Mouse (Mus musculus) embryonic fibroblast, embryonic 13.5 days (primary cell): ENCODE measurements around the gene Acvrl1. TPM values are rescaled to one million over a fixed set of nuclear protein-coding genes. Genes with fewer than 3 reads are reported as not detected.

ENCODE experiments used
- H3K27ac ChIP-seq: 2 replicates; pipeline ENCODE4 v1.5.1; 2012; ENCODE audit warnings: low read length, control low read depth, inconsistent platforms; ENCODE audit not compliant: insufficient read depth
- H3K4me1 ChIP-seq: 2 replicates; pipeline ENCODE4 v1.6.1; 2011; ENCODE audit warnings: low read length; ENCODE audit not compliant: control insufficient read depth, insufficient read depth
- H3K4me3 ChIP-seq: 2 replicates; pipeline ENCODE4 v1.5.1; 2011; ENCODE audit warnings: mild to moderate bottlenecking, control low read depth, low read length; ENCODE audit not compliant: insufficient read depth
- CTCF ChIP-seq: IDR thresholded peaks from 2 replicates; pipeline ENCODE4 v1.5.1; 2011; ENCODE audit warnings: mild to moderate bottlenecking, control low read depth, low read length, moderate library complexity, borderline replicate concordance; ENCODE audit not compliant: insufficient read depth
- POLR2A ChIP-seq: IDR thresholded peaks from 2 replicates; pipeline ENCODE4 v1.6.1; 2011; ENCODE audit warnings: low read depth, mild to moderate bottlenecking, control low read depth, low read length, moderate library complexity
- polyA plus RNA-seq: library from polyadenylated mRNA; stranded (reverse); fragments of >200 nt; gene quantifications from 2 replicates; pipeline ENCODE4 v1.2.4, GENCODE M21; 2011; ENCODE audit warnings: low read depth; ENCODE audit not compliant: missing spikeins, insufficient read length

The Acvrl1 gene
- polyA plus RNA-seq, 1 experiment, result 11.7 TPM

DNA sequence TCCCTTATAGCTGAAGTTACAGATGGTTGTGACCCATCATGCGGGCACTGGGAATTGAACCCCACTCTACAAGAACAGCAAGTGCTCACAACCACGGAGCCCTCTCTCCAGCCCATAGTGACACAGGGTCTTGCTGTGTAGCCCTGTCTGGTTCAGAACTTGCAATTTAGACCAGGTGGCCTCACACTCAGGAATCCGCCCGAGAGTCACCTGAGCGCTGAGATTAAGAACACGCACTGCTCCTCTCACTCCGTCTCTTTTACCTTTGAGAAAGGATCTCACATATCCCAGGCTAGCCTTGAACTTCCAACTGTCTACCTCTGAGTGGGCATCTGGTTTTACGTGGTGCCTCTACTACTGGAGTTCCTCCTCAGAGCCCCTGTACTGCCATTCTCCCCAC is 56.0 kb downstream of the Acvrl1 start:
- Histone ChIP-seq H3K4me3 (no peak overlapping the region), H3K4me1 (peaks cover 14% of the 10 kb centered on the region; the same call in 1 of the 2 replicates), H3K27ac (no peak overlapping the region)
- TF ChIP-seq CTCF (no peak), POLR2A (no peak)

DNA sequence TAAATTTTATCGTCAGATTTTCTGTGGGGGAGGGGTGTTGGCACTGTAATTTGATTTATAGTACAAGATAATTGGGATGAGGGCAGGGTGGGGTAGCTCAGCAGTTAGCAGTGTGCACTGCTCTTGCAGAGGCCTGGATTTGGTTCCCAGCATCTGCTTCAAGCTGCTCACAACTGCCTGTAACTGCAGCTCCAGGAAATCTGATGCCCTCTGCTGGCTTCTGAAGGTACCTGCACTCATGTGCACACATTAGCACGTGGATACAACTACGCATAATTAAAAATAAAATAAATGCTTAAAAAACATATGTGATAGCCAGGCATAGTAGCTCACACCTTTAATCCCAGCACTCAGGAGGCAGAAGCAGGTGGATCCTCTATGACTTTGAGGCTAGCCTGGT is 57.2 kb downstream of the Acvrl1 start:
- no peak for TF ChIP-seq POLR2A
- TF ChIP-seq CTCF, result no peak

DNA sequence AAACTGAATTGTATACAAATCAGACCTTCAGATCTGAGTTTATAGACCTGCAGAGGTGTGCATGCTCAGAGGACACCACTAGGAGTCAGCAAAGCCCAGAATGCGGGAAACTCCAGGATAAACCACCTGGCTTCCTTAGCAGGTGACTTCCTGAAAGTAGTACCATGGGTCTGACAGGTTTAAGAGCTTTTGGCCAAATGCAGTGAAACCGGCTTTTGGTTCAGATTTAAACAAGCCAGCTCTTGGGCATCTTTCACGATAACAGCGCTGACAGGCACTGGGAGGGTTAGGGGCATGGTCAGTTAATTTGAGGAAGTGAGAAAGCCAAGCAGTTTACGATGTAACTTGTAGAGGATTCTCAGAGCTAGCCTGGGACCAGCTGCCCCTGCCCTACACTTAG is 59.6 kb downstream of the Acvrl1 start:
- peaks cover 12% of the 10 kb centered on the region for H3K4me1 ChIP-seq
- no peak overlapping the region for H3K27ac ChIP-seq
- no peak for TF ChIP-seq CTCF
- no peak for TF ChIP-seq POLR2A
- no peak overlapping the region for H3K4me3 ChIP-seq

More for the DNA sequence above, 57.2 kb downstream of the Acvrl1 start:
- H3K4me1 ChIP-seq, result peaks cover 14% of the 10 kb centered on the region
- no peak overlapping the region for H3K4me3 ChIP-seq
- no peak overlapping the region for H3K27ac ChIP-seq

DNA sequence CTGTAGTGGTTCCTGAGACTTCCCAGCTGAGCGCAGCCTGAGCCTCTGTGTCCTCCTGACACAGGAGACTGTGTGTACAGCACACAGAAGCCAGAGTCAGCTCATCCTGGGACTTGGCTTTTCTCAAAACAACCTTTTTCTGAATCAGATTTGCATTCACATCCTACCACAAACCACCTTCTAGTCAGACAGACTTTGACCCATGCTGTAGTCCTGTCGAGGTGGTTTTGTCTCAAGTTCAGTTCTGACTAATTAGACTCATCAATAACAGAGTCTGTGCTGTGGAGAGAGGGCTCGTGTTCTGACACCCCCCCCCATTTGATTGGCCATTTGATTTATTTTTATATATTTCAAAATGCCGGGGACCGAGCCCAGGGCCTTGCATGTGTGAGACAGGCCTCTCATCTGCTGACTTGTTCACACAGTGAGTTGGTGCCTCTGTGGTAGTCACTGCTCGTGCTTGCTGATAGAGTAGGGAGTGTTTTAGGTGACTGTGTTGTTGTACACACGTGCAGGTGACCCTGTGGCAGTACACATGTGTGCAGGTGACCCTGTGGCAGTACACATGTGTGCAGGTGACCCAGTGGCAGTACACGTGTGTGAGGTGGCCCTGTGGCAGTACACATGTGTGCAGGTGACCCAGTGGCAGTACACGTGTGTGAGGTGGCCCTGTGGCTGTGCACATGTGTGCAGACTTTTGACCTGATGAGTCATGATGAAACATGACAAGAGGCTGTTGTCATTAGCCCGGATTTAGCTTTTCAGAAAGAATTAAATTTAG is 61.8 kb downstream of the Acvrl1 start:
- peaks cover 9% of the 10 kb centered on the region for H3K4me1 ChIP-seq
- no peak overlapping the region for H3K27ac ChIP-seq
- no peak for TF ChIP-seq CTCF
- TF ChIP-seq POLR2A, result no peak
- no peak overlapping the region for H3K4me3 ChIP-seq

DNA sequence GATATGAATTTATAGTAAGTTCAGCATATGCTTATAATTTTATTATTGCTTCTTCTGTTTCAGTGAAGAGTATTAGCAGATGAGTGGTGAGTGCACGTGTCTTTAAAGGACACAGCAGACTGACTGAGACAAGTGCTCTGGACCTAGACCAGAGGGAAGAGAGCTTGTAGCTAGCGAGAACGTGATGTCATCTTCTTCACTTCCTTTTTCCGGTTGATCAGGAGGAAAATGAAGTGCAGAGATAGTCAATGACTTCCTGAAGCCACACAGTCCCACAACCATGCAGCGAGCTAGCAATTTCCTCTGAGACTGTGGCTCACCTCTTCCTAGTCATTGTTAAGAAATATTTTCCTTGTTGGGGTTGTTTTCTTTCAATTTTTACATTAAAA is 62.4 kb downstream of the Acvrl1 start:
- Histone ChIP-seq H3K4me1 (peaks cover 9% of the 10 kb centered on the region), H3K4me3 (no peak overlapping the region), H3K27ac (no peak overlapping the region)
- TF ChIP-seq POLR2A, result no peak
- TF ChIP-seq CTCF, result no peak

DNA sequence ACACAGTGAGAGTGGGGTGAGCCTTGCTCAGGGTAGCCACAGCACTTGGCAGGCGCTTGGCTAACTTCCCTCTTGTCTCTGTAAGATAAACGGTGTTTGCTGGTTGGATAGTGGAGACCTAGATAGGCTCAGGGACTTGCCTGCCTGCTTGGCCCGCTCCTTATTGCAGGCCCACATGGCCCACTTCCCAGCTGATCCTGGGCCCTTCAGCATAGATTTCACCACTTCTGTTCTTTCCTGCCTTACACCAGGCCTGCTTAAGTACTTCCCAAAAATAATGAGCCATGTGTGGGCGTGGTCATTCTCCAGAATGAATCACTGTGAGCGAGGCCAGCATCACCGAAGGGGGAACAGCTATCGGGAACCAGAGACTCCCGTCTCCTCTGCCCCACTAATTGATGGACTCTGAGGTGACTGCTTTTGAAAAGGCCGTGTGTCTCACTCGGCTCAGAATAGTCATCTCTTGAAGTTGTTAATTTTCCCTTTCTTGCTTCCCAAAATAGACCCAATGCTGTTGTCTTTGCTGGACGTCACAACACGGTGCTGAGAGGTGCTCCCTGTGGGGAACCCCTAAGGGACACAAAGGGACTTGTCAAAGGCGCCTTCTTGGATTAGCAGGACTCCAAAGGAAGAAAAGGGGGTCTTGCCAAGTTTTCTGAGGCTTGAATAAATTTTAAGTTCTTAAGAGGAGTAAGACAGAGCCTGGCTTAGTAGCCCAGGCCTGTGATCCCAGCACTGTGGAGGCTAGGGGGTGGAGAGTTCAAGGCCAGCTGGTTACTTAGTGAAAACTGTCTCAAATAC is 63.3 kb downstream of the Acvrl1 start:
- no peak overlapping the region for H3K4me3 ChIP-seq
- H3K4me1 ChIP-seq, result peaks cover 9% of the 10 kb centered on the region
- H3K27ac ChIP-seq, result peak overlapping the region; percentile 62
- TF ChIP-seq POLR2A, result peak; percentile 29; the same call in 1 of the 2 replicates
- TF ChIP-seq CTCF, result no peak

DNA sequence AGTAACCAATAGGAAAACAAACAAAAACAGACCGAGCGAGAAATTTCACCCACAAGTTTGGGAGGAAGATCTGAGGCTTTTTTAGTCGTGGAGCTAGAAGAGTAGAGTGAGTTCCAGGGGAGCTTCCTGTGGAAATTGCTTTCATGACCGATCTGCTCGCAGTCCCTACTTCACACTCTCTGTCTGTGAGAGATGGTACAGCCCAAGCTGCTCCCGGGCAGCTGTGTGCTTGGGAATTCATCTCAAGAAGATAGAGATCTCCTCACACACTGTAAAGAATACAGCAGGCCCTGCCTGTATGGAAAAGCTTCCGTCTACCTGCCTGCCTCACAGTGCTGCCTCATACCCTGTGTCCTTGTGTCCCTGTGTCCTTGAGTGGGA is 63.9 kb downstream of the Acvrl1 start:
- Histone ChIP-seq H3K27ac (peak overlapping the region; percentile 48), H3K4me1 (peaks cover 9% of the 10 kb centered on the region)

DNA sequence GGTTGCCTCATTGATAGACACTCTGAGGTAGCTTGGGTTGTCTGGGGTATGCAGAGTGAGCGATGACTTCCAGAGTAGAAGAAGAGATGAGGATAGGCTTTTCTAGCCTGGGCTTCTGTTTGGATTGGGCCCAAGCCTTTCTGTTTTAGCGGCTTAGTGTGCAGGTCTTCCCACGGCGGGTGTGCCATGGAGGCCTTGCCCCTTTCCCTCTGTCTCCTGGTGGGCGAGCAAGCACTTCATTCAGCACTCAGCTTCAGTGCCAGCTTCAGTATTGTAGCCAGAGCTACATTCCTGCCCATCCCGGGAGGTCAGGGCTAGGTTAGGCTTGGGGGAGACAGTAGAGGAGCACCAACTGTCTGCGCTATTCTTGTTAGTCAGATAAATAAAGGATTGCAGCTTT is 64.3 kb downstream of the Acvrl1 start:
- TF ChIP-seq POLR2A (no peak), CTCF (no peak)
- no peak overlapping the region for H3K4me3 ChIP-seq
- H3K27ac ChIP-seq, result no peak overlapping the region
- H3K4me1 ChIP-seq, result peaks cover 9% of the 10 kb centered on the region

More for the DNA sequence above, 63.9 kb downstream of the Acvrl1 start:
- TF ChIP-seq POLR2A (no peak), CTCF (no peak)
- no peak overlapping the region for H3K4me3 ChIP-seq

DNA sequence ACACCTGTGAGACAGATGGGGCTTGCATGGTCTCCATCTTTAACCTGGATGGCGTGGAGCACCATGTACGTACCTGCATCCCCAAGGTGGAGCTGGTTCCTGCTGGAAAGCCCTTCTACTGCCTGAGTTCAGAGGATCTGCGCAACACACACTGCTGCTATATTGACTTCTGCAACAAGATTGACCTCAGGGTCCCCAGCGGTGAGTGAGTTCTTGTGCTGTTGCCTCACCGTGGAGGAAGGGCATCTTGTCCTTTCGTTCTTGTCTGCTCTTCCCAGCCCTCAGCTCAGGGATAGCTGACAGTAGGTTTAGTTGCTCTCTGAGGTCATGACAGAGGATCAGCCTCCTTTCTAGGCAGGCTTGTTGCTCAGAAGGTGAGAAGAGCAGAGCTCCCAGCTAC is 65.6 kb downstream of the Acvrl1 start:
- Histone ChIP-seq H3K27ac (no peak overlapping the region), H3K4me3 (no peak overlapping the region), H3K4me1 (peaks cover 9% of the 10 kb centered on the region)
- TF ChIP-seq CTCF, result no peak
- no peak for TF ChIP-seq POLR2A

Other genes starting within 250 kb of the Acvrl1 start
- not detected in 2 replicates for gene Gm47841, start 81.1 kb upstream of the Acvrl1 start, polyA plus RNA-seq
- 1.3 and 1.4 TPM in 2 replicates for gene Fignl2, start 50.0 kb upstream of the Acvrl1 start, polyA plus RNA-seq
- gene Ankrd33, start 12.8 kb upstream of the Acvrl1 start, polyA plus RNA-seq, result not detected in 2 replicates
- 8.8 and 9.7 TPM in 2 replicates for gene Acvr1b, start 45.5 kb downstream of the Acvrl1 start, polyA plus RNA-seq
- gene Grasp, start 95.7 kb downstream of the Acvrl1 start, polyA plus RNA-seq, result 9.0 and 9.3 TPM in 2 replicates
- gene Nr4a1, start 125.7 kb downstream of the Acvrl1 start, polyA plus RNA-seq, result 60.9 and 68.2 TPM in 2 replicates
- gene Atg101, start 155.8 kb downstream of the Acvrl1 start, polyA plus RNA-seq, result 20.4 and 21.3 TPM in 2 replicates
- not detected in 2 replicates for gene 6030408B16Rik, start 164.7 kb downstream of the Acvrl1 start, polyA plus RNA-seq
- gene Krt80, start 241.6 kb downstream of the Acvrl1 start, polyA plus RNA-seq, result 2.2 and 2.4 TPM in 2 replicates